Mouse (Mus musculus) liver, adult 10 weeks (tissue): ENCODE results near the gene Smpd2. TPM values are rescaled to one million over a fixed set of nuclear protein-coding genes. Genes with fewer than 3 reads are reported as not detected.

ENCODE experiments used
- polyA plus RNA-seq: library from polyadenylated mRNA; stranded (reverse); fragments of 350-450 nt; fragmentation: Illumina TruSeq; extraction: RNeasy Lipid Tissue Mini Kit (QIAGEN cat#74804); gene quantifications from one replicate; pipeline ENCODE4 v1.2.3, GENCODE M21; 2014; ENCODE audit warnings: low read depth, low replicate concordance

Smpd2 gene
- polyA plus RNA-seq = 5.6 TPM

DNA sequence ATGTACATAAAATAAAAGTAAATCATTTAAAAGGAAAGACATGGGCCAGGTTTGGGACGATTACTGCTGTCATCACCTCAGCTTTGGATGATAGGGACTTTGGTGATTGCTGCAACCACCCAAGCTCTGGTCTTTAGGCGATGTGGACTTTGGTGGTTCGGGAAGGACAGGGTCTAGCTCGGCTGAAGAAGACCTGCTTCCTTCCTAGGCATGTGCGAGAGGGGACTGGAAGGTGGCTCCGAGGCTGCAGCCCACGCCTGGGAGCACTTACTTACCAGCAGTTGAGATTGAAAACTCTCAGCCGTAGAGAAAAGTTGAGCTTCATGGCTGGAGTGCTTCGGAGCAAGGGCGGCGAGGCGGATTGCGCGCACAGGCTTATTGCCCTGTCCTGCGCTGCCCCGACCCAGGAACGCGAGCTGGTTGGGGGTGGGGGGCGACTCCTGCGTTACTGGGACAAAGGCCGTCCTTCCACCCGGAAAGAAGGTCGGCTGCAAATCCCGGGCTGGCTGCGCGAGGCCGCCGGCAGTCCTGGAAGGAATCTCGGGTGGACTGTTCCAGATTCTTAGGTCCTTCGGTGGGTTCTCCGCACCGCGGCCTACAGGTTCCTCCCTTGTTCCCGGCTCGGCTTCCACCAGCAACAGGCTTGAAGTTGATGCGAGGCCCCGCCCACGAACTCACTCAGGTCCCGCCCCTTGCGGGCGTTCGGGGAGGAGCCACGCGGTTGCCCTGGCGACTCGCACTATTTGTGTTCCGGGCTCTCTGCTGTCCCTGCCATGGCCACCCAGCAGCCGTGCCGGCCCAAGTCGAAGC lies at the start of gene Smpd2, which contains the start of gene Ppil6:
Gene Smpd2 (minus strand): TSS at position 662 of the 810 bp plus-strand sequence.
Gene Ppil6 (plus strand): TSS at position 732 of the 810 bp plus-strand sequence.

DNA sequence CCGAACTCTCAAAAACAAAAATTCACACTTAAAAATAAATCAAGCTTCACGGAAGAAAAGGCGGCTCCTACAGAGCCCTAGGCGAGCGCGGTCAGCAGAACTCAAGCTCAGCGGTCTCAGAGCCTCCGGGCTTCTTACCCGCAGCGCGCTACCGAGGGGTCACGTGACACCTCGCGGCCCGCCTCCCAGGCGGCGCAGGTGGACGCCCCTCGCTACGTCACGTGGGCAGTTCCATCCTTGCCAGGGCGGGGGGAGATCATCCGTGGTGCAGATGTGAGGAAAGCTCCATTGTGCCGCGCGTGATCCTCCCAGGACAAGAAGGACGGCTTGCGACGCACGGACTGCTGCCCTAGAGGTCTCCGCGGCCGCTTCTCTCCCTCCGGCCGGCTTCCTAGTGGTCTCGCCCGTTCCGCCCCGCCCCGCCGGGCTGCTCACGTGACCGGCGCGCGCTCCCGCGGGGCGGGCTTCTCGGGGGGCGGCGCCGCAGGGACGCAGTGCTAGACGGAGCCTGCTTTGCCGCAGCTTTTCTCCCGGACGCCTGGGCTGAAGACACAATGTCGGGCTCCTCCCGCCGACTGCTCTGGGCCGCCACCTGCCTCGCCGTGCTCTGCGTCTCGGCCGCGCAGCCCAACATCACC lies 28.9 kb upstream of the Smpd2 start, which contains the start of gene Cd164:
Gene Cd164 (plus strand): TSS at position 434 of the 638 bp plus-strand sequence.

DNA sequence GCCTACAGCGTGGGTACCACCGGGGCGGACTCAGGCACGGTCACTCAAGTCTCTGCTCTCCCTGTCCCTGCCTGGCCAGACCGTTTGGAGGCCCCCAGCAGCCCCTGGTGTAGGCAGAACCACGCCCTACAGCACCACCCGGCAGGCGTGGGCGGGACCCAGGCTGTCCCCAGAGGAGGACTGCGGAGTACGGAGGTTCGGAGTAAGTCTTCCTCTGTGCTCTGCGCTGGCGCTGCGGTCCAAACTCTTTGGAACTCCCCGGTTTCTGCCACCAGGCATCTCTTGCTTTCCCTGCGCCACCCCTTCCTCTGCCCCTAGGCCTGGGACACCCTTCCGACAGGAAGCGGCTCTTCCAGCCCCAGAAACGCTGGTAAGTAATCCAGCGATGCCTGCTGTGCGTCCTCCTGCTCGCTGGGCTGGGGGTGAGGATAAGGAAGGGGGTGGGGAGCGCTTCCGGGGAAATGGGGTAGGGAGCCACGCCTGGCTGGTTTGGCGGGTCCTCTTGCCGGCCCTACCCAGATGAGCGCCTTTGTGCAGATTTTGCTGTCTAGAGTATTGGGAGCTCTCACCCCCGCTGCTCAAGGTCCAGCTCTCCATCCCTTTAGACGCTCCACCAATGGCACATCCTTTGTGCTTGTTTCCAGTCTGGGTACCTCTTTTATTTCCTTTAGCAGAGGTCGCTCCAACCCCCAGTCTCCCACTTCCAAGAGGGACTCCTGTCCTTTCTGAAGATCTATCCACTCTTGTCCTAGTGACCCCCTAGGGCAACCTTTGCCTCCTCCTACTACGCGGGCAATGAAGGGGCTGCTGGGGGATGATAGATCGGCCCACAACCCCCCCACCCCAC lies 13.8 kb downstream of the Smpd2 start, which contains the start of gene Mical1:
Gene Mical1 (plus strand): TSS at position 144 of the 847 bp plus-strand sequence.

DNA sequence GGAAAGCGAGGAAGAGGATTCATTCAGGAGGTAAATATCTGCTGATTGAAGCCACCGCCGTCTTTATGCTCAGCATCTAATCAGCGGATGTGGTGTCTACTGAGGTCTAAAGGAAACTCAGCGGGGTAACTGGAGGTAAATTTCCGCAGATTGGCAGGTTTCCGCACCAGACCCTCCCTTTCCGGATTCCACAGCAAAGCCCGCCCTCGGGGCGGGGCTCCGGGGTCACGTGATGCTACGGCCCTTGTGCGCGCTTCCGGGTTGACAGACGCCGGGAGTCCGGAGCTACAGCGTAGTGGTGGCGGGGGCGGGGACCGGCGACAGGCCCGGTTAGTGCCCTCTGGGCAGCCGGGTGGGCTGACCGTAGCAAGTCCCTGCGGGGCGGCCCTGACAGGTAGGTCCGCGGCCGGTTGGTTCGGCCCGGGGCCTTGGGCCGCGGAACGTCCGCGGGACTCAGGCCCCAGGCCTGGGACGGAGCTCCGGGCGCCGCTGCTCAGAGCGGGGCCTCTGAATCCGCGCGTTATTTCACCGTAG lies 40.0 kb downstream of the Smpd2 start, which contains the start of gene Zbtb24:
Gene Zbtb24 (plus strand): TSS at position 247 of the 534 bp plus-strand sequence.

Other genes starting within 250 kb of the Smpd2 start
- 8.7 TPM for gene Fig4, start 187.1 kb downstream of the Smpd2 start, polyA plus RNA-seq
- not detected for gene Ak9, start 186.4 kb downstream of the Smpd2 start, polyA plus RNA-seq
- gene Zbtb24, start 40.0 kb downstream of the Smpd2 start, polyA plus RNA-seq = 7.7 TPM
- gene Mical1, start 14.1 kb downstream of the Smpd2 start, polyA plus RNA-seq = not detected
- 2.3 TPM for gene Ppil6, start 70 bp upstream of the Smpd2 start, polyA plus RNA-seq
- gene Cd164, start 29.0 kb upstream of the Smpd2 start, polyA plus RNA-seq = 723 TPM
- 14.7 TPM for gene Ccdc162, start 226.3 kb upstream of the Smpd2 start, polyA plus RNA-seq